Mouse (Mus musculus): ENCODE results near the gene Prkaca. TPM values are rescaled to one million over a fixed set of nuclear protein-coding genes. Genes with fewer than 3 reads are reported as not detected.
"Not testable (repeated sequence)": the region's sequence is repeated elsewhere in the genome, so short reads cannot be mapped to it uniquely, and the experiment has no call there.

Prkaca gene
- total and polyA plus RNA-seq, 3 experiments: 14.0 to 27.3 (median 18.5) TPM

DNA sequence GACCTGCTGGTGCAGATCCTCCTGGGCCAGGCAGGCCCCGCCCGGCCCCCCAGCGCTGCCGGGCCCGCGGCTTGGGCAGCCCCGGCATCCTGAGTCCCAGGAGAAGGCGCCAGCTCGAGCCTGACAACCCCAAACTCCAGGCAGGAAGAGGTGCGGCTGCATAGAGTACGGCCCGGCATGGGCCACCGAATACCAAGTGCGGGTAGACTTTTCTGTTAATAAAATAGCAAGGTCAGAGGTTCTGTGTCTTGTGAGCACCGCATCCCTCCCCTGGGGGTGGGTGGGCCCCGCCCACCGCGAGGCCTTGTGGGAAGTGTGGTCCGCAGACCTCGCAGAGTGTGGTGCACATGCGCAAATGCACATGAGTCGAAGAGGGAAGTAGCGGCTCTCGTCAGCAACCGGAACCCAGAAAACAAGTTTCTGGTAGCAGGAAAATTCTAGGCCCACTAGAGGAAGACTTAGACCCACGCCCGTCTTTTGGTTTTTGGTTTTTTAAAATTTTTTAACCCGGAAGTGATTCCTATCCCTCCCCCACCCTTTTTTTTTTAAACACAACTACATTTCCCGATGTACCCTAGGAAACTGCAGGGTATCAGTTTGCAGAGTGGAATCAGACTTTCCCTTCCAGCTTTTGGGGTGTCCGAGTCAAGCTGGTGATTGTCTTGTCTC is 31.9 kb downstream of the Prkaca start (continued):
- TF ChIP-seq ZKSCAN1 (IDR thresholded peaks at IDR 0.05; ENCODE audit: borderline replicate concordance, low read depth, low read length) (no peak), MAFK (IDR thresholded peaks at IDR 0.05; ENCODE audit: insufficient replicate concordance, low read length) (peak; percentile 40; the same call in 1 of the 2 replicates), IRF4 (IDR thresholded peaks at IDR 0.05; ENCODE audit: low read depth, low read length) (peak; percentile 77), MXI1 (IDR thresholded peaks at IDR 0.05; ENCODE audit: low read depth, low read length) (no peak), MAX (IDR thresholded peaks at IDR 0.05; ENCODE audit: low read length) (no peak), NELFE (IDR thresholded peaks at IDR 0.05; ENCODE audit: low read depth, low read length) (no peak), ZMIZ1 (IDR thresholded peaks at IDR 0.05; ENCODE audit: low read depth, low read length) (no peak), PAX5 (IDR thresholded peaks at IDR 0.05; ENCODE audit: low read length) (no peak), TCF12 (IDR thresholded peaks at IDR 0.05; ENCODE audit: low read depth, low read length) (peak; percentile 64; the same call in 1 of the 2 replicates), USF2 (conservative IDR thresholded peaks at IDR 0.05; ENCODE audit: low read depth, low read length) (no peak), MEF2A (IDR thresholded peaks at IDR 0.05; ENCODE audit: borderline replicate concordance, low read depth, low read length) (no peak; the same call in none of the 2 replicates), CHD2 (IDR thresholded peaks at IDR 0.05; ENCODE audit: low read length) (peak; percentile 87), CHD1 (IDR thresholded peaks at IDR 0.05; ENCODE audit: low read depth, low read length) (no peak), MAZ (IDR thresholded peaks at IDR 0.05; ENCODE audit: low read depth, low read length) (0 out of 2 replicates have a peak, but pooled peaks have one; percentile 69), JUND (conservative IDR thresholded peaks at IDR 0.05; ENCODE audit: low read depth, low read length) (no peak), POLR2A (IDR thresholded peaks at IDR 0.05; ENCODE audit: low read depth, low read length) (no peak; the same call in none of the 2 replicates), UBTF (IDR thresholded peaks at IDR 0.05; ENCODE audit: low read depth, low read length) (no peak), NRF1 (IDR thresholded peaks at IDR 0.05; ENCODE audit: low read depth, low read length) (peak; percentile 90), POLR2AphosphoS2 (IDR thresholded peaks at IDR 0.05; ENCODE audit: low read depth, low read length) (no peak)

DNA sequence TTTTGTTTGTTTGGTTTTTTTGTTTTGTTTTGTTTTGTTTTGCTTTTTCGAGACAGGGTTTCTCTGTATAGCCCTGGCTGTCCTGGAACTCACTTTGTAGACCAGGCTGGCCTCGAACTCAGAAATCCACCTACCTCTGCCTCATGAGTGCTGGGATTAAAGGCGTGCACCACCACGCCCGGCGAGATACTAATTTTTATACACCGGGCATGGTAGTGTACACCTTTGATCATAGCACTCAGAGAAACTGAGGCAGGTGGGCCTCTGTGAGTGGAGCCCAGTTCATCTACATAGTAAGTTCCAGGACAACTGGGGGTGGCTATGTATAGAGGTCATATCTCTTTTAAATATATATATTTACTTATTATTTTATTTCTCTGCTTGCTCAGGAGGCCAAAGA is 32.7 kb downstream of the Prkaca start:
- H3K27ac ChIP-seq (ENCODE audit: insufficient read depth, low read depth); H3K9me3 ChIP-seq (replicated peaks; ENCODE audit: low read length); dilution Hi-C loops (cut with MboI; ENCODE audit: extremely low pct_ligation_motif_present, extremely low pct_unique_long_range_greater_than_20kb, low sequenced_read_pairs); H3K4me3 ChIP-seq (replicated peaks in 1 of 3; ENCODE audit: low read depth in 2 of 3, low read length in 2 of 3, poor library complexity in 1 of 3); in situ Hi-C loops (cut with MboI; ENCODE audit: low pct_ligation_motif_present, low pct_unique_long_range_greater_than_20kb, low sequenced_read_pairs); H3K79me2 ChIP-seq (replicated peaks; ENCODE audit: control insufficient read depth, extremely low read depth, insufficient read depth, poor library complexity, severe bottlenecking); DNase-seq (ENCODE audit: extremely low read depth); H3K27me3 ChIP-seq (replicated peaks): not testable (repeated sequence)
- H3K9ac ChIP-seq (ENCODE audit: insufficient read depth, low read depth): peak overlapping the region; percentile 86; the same call in 1 of the 2 replicates
- H3K36me3 ChIP-seq (replicated peaks in 1 of 2; ENCODE audit: control insufficient read depth in 1 of 2, insufficient read depth in 1 of 2, low read length in 1 of 2): peaks cover 12 to 27% of the 10 kb centered on the region in 2 experiments
- peaks cover 8 to 30% of the 10 kb centered on the region in 2 experiments for H3K4me1 ChIP-seq (ENCODE audit: control insufficient read depth in 1 of 2, insufficient read depth in 2 of 2)
- H3K4me2 ChIP-seq (ENCODE audit: insufficient read depth, low read depth, poor library complexity, severe bottlenecking): 0 out of 2 replicates have a peak overlapping the region, but pooled peaks have one; percentile 62
